Mouse (Mus musculus) liver, embryonic 14.5 days (tissue): Measurements from ENCODE around the gene Smurf2. TPM values are rescaled to one million over a fixed set of nuclear protein-coding genes. Genes with fewer than 3 reads are reported as not detected.

Experiments
- ATAC-seq: fragments of 200-750 bp; cut with Nextera tagmentation; 2 replicates; pipeline ENCODE4 v1.8.0; 2017; ENCODE audit warnings: moderate number of reproducible peaks, mild to moderate bottlenecking, moderate library complexity; ENCODE audit not compliant: insufficient read depth
- DNase-seq, 3 experiments: peaks; one replicate each; pipeline ENCODE4 v3.0.0-alpha.2; 2012 to 2013; ENCODE audit warnings: low read depth in 3 of 3, low spot score in 3 of 3
- H3K27ac ChIP-seq: fragments of 300-500 bp; sonication (generic); 2 replicates; pipeline ENCODE4 v1.5.1; 2014; ENCODE audit warnings: moderate library complexity, mild to moderate bottlenecking, control low read depth, inconsistent platforms
- H3K27me3 ChIP-seq: fragments of 300-500 bp; sonication (generic); 2 replicates; pipeline ENCODE4 v1.6.1; 2014; ENCODE audit warnings: mild to moderate bottlenecking, low read length, moderate library complexity; ENCODE audit not compliant: control insufficient read depth, insufficient read depth
- H3K36me3 ChIP-seq: fragments of 300-500 bp; sonication (generic); replicated peaks from 2 replicates; pipeline ENCODE4 v1.6.1; 2014; ENCODE audit warnings: low read depth; ENCODE audit not compliant: control insufficient read depth, insufficient read depth
- H3K4me1 ChIP-seq, 2 experiments: fragments of 200-500 bp in 1 of 2; fragments of 300-500 bp in 1 of 2; sonication (generic) in 1 of 2; replicated peaks; 2 replicates each; pipeline ENCODE4 v1.6.1; 2012 to 2014; ENCODE audit warnings: antibody characterized with exemption in 1 of 2, inconsistent platforms in 1 of 2, low read length in 1 of 2; ENCODE audit not compliant: control insufficient read depth in 2 of 2, insufficient read depth in 2 of 2
- H3K4me2 ChIP-seq: fragments of 300-500 bp; sonication (generic); 2 replicates; pipeline ENCODE4 v1.6.1; 2014; ENCODE audit warnings: low read depth, mild to moderate bottlenecking, control low read depth, moderate library complexity
- H3K4me3 ChIP-seq, 2 experiments: fragments of 200-500 bp in 1 of 2; fragments of 300-500 bp in 1 of 2; sonication (generic) in 1 of 2; 2 replicates each; pipeline ENCODE4 v1.5.1; 2012 to 2014; ENCODE audit warnings: low read depth in 2 of 2, low read length in 2 of 2, mild to moderate bottlenecking in 2 of 2, control low read depth in 1 of 2, inconsistent platforms in 1 of 2, moderate library complexity in 1 of 2; ENCODE audit not compliant: insufficient read depth in 1 of 2
- H3K9ac ChIP-seq: fragments of 300-500 bp; sonication (generic); replicated peaks from 2 replicates; pipeline ENCODE4 v1.6.1; 2014; ENCODE audit warnings: mild to moderate bottlenecking, control low read depth, moderate library complexity
- H3K9me3 ChIP-seq: fragments of 300-500 bp; sonication (generic); 2 replicates; pipeline ENCODE4 v1.6.1; 2016; ENCODE audit warnings: low read length, mixed read lengths; ENCODE audit not compliant: control insufficient read depth
- CTCF ChIP-seq: IDR thresholded peaks from 2 replicates; pipeline ENCODE4 v1.5.1; 2016; ENCODE audit warnings: antibody characterized with exemption, low read depth, control low read depth
- EP300 ChIP-seq: IDR thresholded peaks from 2 replicates; pipeline ENCODE4 v1.6.1; 2016; ENCODE audit warnings: antibody characterized with exemption, low read depth
- WGBS: fragments of 180-500 bp; shearing (Covaris S2); extraction: QIAGEN DNeasy Blood & Tissue Kit; methylation state at CpG from one replicate; pipeline ENCODE4 v1.1.7; 2014; ENCODE audit not compliant: insufficient replicate concordance; 5-methylcytosine and 5-hydroxymethylcytosine counted together
- polyA plus RNA-seq, 2 experiments: library from polyadenylated mRNA; depleted of rRNA in 1 of 2; stranded (reverse) in 1 of 2; unstranded in 1 of 2; fragments of >200 nt; fragmentation: Nextera tagmentation in 1 of 2; extraction: Ambion mirVana in 1 of 2; gene quantifications; 2 replicates each; pipeline versions ENCODE4 v1.2.1 to v1.2.3; 2012 to 2014

Gene Smurf2
- polyA plus RNA-seq, 2 experiments: 3.2 to 3.8 TPM

- H3K4me3 ChIP-seq: peak overlapping the region; percentile 87 to 96
- H3K27me3 ChIP-seq: no peaks in the 10 kb centered on the region
- DNase-seq (peak; percentile 92 to 94 (median 94)), ATAC-seq (peak; percentile 79)
- no peak for TF ChIP-seq CTCF
- peak; percentile 57; the same call in 1 of the 2 replicates for TF ChIP-seq EP300
- H3K4me2 ChIP-seq: peak overlapping the region; percentile 89
- WGBS: under 1% methylated on average over 78 of the region's 79 CpGs
- H3K27ac ChIP-seq: peak overlapping the region; percentile 95
- H3K4me1 ChIP-seq: peaks cover 2% of the 10 kb centered on the region in 2 experiments; a peak in 2 of 4 replicates
- H3K9ac ChIP-seq: peak overlapping the region; percentile 100
- H3K36me3 ChIP-seq: peaks cover 47% of the 10 kb centered on the region
- H3K9me3 ChIP-seq: no peaks in the 10 kb centered on the region
Observed at GRCm38 (mm10) chr11:106788026-106788774, 132.3 kb downstream of the Smurf2 start.

GRCm38 (mm10) chr11:106787131-106788025 lies 133.1 kb downstream of the Smurf2 start:
- peak; percentile 2; the same call in 1 of the 2 replicates for TF ChIP-seq CTCF
- no peak for TF ChIP-seq EP300
- peak; percentile 21 for ATAC-seq
- WGBS: under 1% methylated on average over 65 of the region's 65 CpGs

DNA sequence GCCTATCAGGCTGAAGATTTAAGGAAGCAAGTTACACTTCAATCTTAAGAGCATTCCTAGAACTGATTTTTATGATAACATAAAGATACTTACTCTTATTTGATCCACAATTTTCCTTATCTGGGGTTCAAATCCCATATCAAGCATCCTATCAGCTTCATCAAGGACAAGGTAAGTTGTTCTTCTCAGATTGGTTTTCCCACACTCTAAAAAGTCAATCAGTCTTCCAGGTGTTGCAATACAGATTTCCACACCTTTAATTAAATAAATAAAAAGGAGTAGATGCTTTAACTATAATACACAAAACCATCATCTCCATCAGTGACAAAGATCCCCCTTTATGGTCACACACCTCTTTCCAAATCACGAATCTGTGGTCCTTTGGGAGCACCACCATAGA lies 135.5 kb downstream of the Smurf2 start:
- Histone ChIP-seq H3K4me1 (peaks cover 5 to 7% of the 10 kb centered on the region in 2 experiments), H3K4me3 (no peak overlapping the region), H3K36me3 (peaks cover 72% of the 10 kb centered on the region), H3K9me3 (no peaks in the 10 kb centered on the region), H3K4me2 (no peak overlapping the region; the same call in 1 of the 2 replicates), H3K27me3 (no peaks in the 10 kb centered on the region), H3K27ac (no peak overlapping the region), H3K9ac (no peak overlapping the region)
- TF ChIP-seq CTCF (no peak), EP300 (no peak)
- 85% methylated on average over 1 of the region's 1 CpGs for WGBS
- no peak for ATAC-seq
- no peak for DNase-seq

More at GRCm38 (mm10) chr11:106787131-106788025, 133.1 kb downstream of the Smurf2 start:
- Histone ChIP-seq H3K9ac (peak overlapping the region; percentile 100), H3K4me3 (peak overlapping the region; percentile 77 to 96), H3K36me3 (peaks cover 49% of the 10 kb centered on the region), H3K27ac (peak overlapping the region; percentile 95), H3K4me2 (peak overlapping the region; percentile 89), H3K27me3 (no peaks in the 10 kb centered on the region), H3K9me3 (no peaks in the 10 kb centered on the region), H3K4me1 (peaks cover 2% of the 10 kb centered on the region in 2 experiments; a peak in 2 of 4 replicates)
- DNase-seq: peak; percentile 79 to 85 (median 79)

DNA sequence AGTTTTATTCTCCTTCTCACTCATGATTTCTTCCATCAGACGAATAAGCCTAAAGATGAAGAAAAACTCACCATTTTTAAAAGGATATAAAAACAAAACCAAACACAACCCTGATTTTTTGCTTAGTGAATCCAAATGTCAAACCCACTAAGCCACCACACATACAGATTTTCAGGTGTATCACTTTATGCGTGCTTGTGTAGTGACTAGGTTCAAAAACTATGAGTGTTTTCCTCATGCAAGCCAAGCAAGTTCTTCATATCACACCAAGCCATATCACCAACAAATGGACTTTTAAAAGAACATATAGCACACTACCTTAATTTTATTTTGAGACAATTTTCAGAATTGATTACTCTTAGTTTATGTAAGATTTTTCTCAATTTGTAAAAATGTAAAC lies 136.0 kb downstream of the Smurf2 start:
- Histone ChIP-seq H3K4me2 (no peak overlapping the region), H3K9me3 (no peaks in the 10 kb centered on the region), H3K9ac (no peak overlapping the region), H3K27ac (no peak overlapping the region), H3K4me1 (peaks cover 7 to 9% of the 10 kb centered on the region in 2 experiments), H3K27me3 (no peaks in the 10 kb centered on the region), H3K36me3 (peaks cover 75% of the 10 kb centered on the region), H3K4me3 (no peak overlapping the region)
- ATAC-seq: no peak
- no peak for DNase-seq
- no peak for TF ChIP-seq CTCF
- no peak for TF ChIP-seq EP300
- 86% methylated on average over 2 of the region's 2 CpGs for WGBS
